Mouse (Mus musculus): ENCODE measurements around the gene Dnajc11. TPM values are rescaled to one million over a fixed set of nuclear protein-coding genes. Genes with fewer than 3 reads are reported as not detected.

The Dnajc11 gene
- polyA plus RNA-seq, 1 experiment: 45.2 TPM

GRCm38 (mm10) chr4:152028456-152028855 lies 95.0 kb downstream of the Dnajc11 start:
- peaks cover 3% of the 10 kb centered on the region; the same call in 1 of the 2 replicates for H3K4me1 ChIP-seq (ENCODE audit: control insufficient read depth, insufficient read depth, low read length)
- no peak overlapping the region for H3K27ac ChIP-seq (ENCODE audit: insufficient read depth, low read length)
- TF ChIP-seq POLR2A (IDR thresholded peaks at IDR 0.05; ENCODE audit: low read depth, low read length) (no peak), CTCF (IDR thresholded peaks at IDR 0.05; ENCODE audit: borderline replicate concordance, insufficient read depth, low read length) (no peak)
- no peak overlapping the region for H3K4me3 ChIP-seq (ENCODE audit: insufficient read depth, low read length)

GRCm38 (mm10) chr4:152029087-152029486 lies 95.6 kb downstream of the Dnajc11 start:
- no peak overlapping the region for H3K4me3 ChIP-seq (ENCODE audit: insufficient read depth, low read length)
- peaks cover 3% of the 10 kb centered on the region; the same call in 1 of the 2 replicates for H3K4me1 ChIP-seq (ENCODE audit: control insufficient read depth, insufficient read depth, low read length)
- TF ChIP-seq POLR2A (IDR thresholded peaks at IDR 0.05; ENCODE audit: low read depth, low read length) (no peak), CTCF (IDR thresholded peaks at IDR 0.05; ENCODE audit: borderline replicate concordance, insufficient read depth, low read length) (no peak)
- H3K27ac ChIP-seq (ENCODE audit: insufficient read depth, low read length): no peak overlapping the region

DNA sequence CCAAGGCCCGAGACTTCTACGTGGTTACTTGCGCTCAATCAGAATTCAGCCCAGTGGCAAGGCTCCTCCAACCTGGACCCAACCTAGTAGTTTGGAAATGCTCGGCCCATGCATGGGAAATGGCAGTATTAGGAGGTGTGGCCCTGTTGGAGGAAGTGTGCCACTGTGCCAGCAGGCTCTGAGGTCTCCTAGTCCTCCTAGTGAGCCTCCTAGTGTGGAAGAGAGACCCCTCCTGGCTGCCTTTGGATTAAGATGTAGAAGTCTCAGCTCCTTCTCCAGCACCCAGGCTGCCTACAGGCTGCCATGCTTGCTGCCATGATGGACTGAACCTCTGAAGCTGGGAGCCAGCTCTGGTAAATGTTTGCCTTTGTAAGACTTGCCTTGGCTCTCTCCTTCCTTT lies 96.5 kb downstream of the Dnajc11 start:
- H3K27ac ChIP-seq (ENCODE audit: insufficient read depth, low read length): no peak overlapping the region
- H3K4me1 ChIP-seq (ENCODE audit: control insufficient read depth, insufficient read depth, low read length): no peaks in the 10 kb centered on the region; the same call in 1 of the 2 replicates
- no peak overlapping the region for H3K4me3 ChIP-seq (ENCODE audit: insufficient read depth, low read length)
- TF ChIP-seq CTCF (IDR thresholded peaks at IDR 0.05; ENCODE audit: borderline replicate concordance, insufficient read depth, low read length) (no peak), POLR2A (IDR thresholded peaks at IDR 0.05; ENCODE audit: low read depth, low read length) (no peak)

Other genes starting within 250 kb of the Dnajc11 start
- gene Camta1, start 71.8 kb upstream of the Dnajc11 start, polyA plus RNA-seq (2011; ENCODE audit: insufficient read length, low read depth, missing spikeins): 46.5 and 53.4 TPM in 2 replicates
- 7.4 and 10.8 TPM in 2 replicates for gene Thap3, start 55.3 kb downstream of the Dnajc11 start, polyA plus RNA-seq (2011; ENCODE audit: insufficient read length, low read depth, missing spikeins)
- gene Phf13, start 62.6 kb downstream of the Dnajc11 start, polyA plus RNA-seq (2011; ENCODE audit: insufficient read length, low read depth, missing spikeins): 21.0 and 23.2 TPM in 2 replicates
- gene Klhl21, start 75.1 kb downstream of the Dnajc11 start, polyA plus RNA-seq (2011; ENCODE audit: insufficient read length, low read depth, missing spikeins): 10.7 and 13.0 TPM in 2 replicates
- 5.7 and 7.5 TPM in 2 replicates for gene Zbtb48, start 94.0 kb downstream of the Dnajc11 start, polyA plus RNA-seq (2011; ENCODE audit: insufficient read length, low read depth, missing spikeins)
- gene Tas1r1, start 104.9 kb downstream of the Dnajc11 start, polyA plus RNA-seq (2011; ENCODE audit: insufficient read length, low read depth, missing spikeins): not detected in 2 replicates
- 29.2 and 32.2 TPM in 2 replicates for gene Nol9, start 105.6 kb downstream of the Dnajc11 start, polyA plus RNA-seq (2011; ENCODE audit: insufficient read length, low read depth, missing spikeins)
- 5.1 and 8.8 TPM in 2 replicates for gene Plekhg5, start 138.8 kb downstream of the Dnajc11 start, polyA plus RNA-seq (2011; ENCODE audit: insufficient read length, low read depth, missing spikeins)
- 1.9 TPM in 1 of 2 replicates, not detected in the other for gene Tnfrsf25, start 182.2 kb downstream of the Dnajc11 start, polyA plus RNA-seq (2011; ENCODE audit: insufficient read length, low read depth, missing spikeins)
- 0.56 and 0.68 TPM in 2 replicates for gene Espn, start 218.7 kb downstream of the Dnajc11 start, polyA plus RNA-seq (2011; ENCODE audit: insufficient read length, low read depth, missing spikeins)
- not detected in 2 replicates for gene Hes2, start 225.2 kb downstream of the Dnajc11 start, polyA plus RNA-seq (2011; ENCODE audit: insufficient read length, low read depth, missing spikeins)
- gene Acot7, start 244.4 kb downstream of the Dnajc11 start, polyA plus RNA-seq (2011; ENCODE audit: insufficient read length, low read depth, missing spikeins): 79.9 and 108 TPM in 2 replicates